Mouse (Mus musculus): ENCODE data around the gene Podxl2.

Podxl2 gene

GRCm38 (mm10) chr6:88889410-88890042 lies 14.7 kb upstream of the Podxl2 start:
- no peak for DNase-seq (ENCODE audit: low spot score in 2 of 2)

GRCm38 (mm10) chr6:88886417-88886967 lies 11.6 kb upstream of the Podxl2 start:
- no peak for DNase-seq (ENCODE audit: low spot score in 2 of 2)

- no peak for DNase-seq (ENCODE audit: low spot score in 2 of 2)
These were observed 11.0 kb upstream of the Podxl2 start for GRCm38 (mm10) chr6:88885644-88886416.

GRCm38 (mm10) chr6:88884690-88885089 lies 9.8 kb upstream of the Podxl2 start:
- DNase-seq (ENCODE audit: low spot score in 2 of 2) = no peak

GRCm38 (mm10) chr6:88884195-88884594 lies 9.4 kb upstream of the Podxl2 start:
- no peak for DNase-seq (ENCODE audit: low spot score in 2 of 2)

- no peak for DNase-seq (ENCODE audit: low spot score in 2 of 2)
These were observed 6.5 kb upstream of the Podxl2 start for GRCm38 (mm10) chr6:88881334-88881733.

GRCm38 (mm10) chr6:88879471-88879870 lies 4.6 kb upstream of the Podxl2 start:
- no peak for DNase-seq (ENCODE audit: low spot score in 2 of 2)

GRCm38 (mm10) chr6:88873965-88874867 lies 628 bp downstream of the Podxl2 start:
- DNase-seq (ENCODE audit: low spot score in 2 of 2) = no peak

- DNase-seq (ENCODE audit: low spot score in 2 of 2) = no peak
These were observed 2.0 kb downstream of the Podxl2 start for GRCm38 (mm10) chr6:88872811-88873210.

GRCm38 (mm10) chr6:88871546-88871945 lies 3.3 kb downstream of the Podxl2 start:
- peak in 1 of 2 experiments; percentile 48 for DNase-seq (ENCODE audit: low spot score in 2 of 2)

- no peak for DNase-seq (ENCODE audit: low spot score in 2 of 2)
These were observed 4.2 kb downstream of the Podxl2 start for GRCm38 (mm10) chr6:88870594-88870993.

GRCm38 (mm10) chr6:88869459-88869858 lies 5.4 kb downstream of the Podxl2 start:
- peak in 1 of 2 experiments; percentile 48 for DNase-seq (ENCODE audit: low spot score in 2 of 2)

- no peak for DNase-seq (ENCODE audit: low spot score in 2 of 2)
These were observed 9.1 kb downstream of the Podxl2 start for GRCm38 (mm10) chr6:88865704-88866103.

GRCm38 (mm10) chr6:88860914-88861313 lies 13.9 kb downstream of the Podxl2 start:
- DNase-seq (ENCODE audit: low spot score in 2 of 2) = no peak

GRCm38 (mm10) chr6:88858341-88858740 lies 16.5 kb downstream of the Podxl2 start:
- no peak for DNase-seq (ENCODE audit: low spot score in 2 of 2)

- DNase-seq (ENCODE audit: low spot score in 2 of 2) = no peak
These were observed 17.0 kb downstream of the Podxl2 start for GRCm38 (mm10) chr6:88857830-88858229.

- DNase-seq (ENCODE audit: low spot score in 2 of 2) = no peak
These were observed 17.6 kb downstream of the Podxl2 start for GRCm38 (mm10) chr6:88857249-88857648.

- no peak for DNase-seq (ENCODE audit: low spot score in 2 of 2)
These were observed 19.2 kb downstream of the Podxl2 start for GRCm38 (mm10) chr6:88855636-88856035.

- DNase-seq (ENCODE audit: low spot score in 2 of 2) = no peak
These were observed 20.3 kb downstream of the Podxl2 start for GRCm38 (mm10) chr6:88854509-88854908.

GRCm38 (mm10) chr6:88850034-88850433 lies 24.8 kb downstream of the Podxl2 start:
- no peak for DNase-seq (ENCODE audit: low spot score in 2 of 2)

- no peak for DNase-seq (ENCODE audit: low spot score in 2 of 2)
These were observed 25.6 kb downstream of the Podxl2 start for GRCm38 (mm10) chr6:88849270-88849669.

GRCm38 (mm10) chr6:88847571-88847970 lies 27.3 kb downstream of the Podxl2 start:
- DNase-seq (ENCODE audit: low spot score in 2 of 2) = no peak

Measured in right cerebral cortex, postnatal 36 days (tissue).